Mouse (Mus musculus): ENCODE data around the gene L2hgdh.
A peak's percentile ranks its signal among the peaks of the same experiment; 100 is the strongest.

L2hgdh gene

DNA sequence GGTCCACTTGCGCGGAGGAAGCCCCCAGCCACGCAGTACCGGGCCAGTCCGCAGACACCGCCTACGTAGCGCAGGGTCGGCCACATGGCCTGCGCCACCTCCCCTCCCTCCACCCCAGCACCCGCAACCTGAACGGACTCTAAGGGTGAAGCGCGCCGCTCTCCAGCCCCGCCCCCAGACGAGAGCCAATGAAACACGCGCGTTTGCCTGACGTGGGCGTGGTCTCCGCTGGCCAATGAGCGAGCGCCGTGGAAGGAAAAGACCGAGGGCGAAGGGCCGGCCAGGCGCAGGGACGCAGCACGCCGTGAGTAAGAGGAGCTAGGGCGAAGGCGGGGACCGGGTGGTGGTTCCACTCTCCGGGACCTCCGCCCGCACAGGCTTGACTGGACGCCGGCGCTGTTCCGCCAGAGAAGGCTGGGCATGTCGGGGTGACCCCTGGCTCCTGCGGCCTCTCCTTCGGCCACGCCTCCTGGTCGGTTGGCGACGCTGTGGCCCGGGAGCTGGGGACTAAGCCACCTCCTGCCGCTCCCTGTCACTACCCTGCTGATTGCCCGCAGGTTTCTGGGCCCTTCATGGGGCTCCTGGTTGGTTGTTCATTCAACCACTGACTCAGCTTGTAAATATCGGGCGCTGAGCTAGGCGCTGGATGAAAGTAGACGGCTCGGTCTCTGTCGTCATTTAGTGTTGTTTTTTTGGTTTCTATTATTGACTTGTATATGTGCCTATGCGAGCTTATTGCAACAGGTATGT, at the start of gene L2hgdh, which contains the start of gene Atp5s:
TSS of gene L2hgdh (minus strand) at position 163 of the 750 bp plus-strand sequence.
TSS of gene Atp5s (plus strand) at position 240 of the 750 bp plus-strand sequence.
- peak; percentile 54 for DNase-seq (ENCODE audit: extremely low read depth, low read depth, low spot score)

GRCm38 (mm10) chr12:69768841-69769240, 44.2 kb upstream of the L2hgdh start:
- no peak for DNase-seq (ENCODE audit: extremely low read depth, low read depth, low spot score)

- no peak for DNase-seq (ENCODE audit: extremely low read depth, low read depth, low spot score)
Observed at GRCm38 (mm10) chr12:69767476-69768258, 43.0 kb upstream of the L2hgdh start.

DNA sequence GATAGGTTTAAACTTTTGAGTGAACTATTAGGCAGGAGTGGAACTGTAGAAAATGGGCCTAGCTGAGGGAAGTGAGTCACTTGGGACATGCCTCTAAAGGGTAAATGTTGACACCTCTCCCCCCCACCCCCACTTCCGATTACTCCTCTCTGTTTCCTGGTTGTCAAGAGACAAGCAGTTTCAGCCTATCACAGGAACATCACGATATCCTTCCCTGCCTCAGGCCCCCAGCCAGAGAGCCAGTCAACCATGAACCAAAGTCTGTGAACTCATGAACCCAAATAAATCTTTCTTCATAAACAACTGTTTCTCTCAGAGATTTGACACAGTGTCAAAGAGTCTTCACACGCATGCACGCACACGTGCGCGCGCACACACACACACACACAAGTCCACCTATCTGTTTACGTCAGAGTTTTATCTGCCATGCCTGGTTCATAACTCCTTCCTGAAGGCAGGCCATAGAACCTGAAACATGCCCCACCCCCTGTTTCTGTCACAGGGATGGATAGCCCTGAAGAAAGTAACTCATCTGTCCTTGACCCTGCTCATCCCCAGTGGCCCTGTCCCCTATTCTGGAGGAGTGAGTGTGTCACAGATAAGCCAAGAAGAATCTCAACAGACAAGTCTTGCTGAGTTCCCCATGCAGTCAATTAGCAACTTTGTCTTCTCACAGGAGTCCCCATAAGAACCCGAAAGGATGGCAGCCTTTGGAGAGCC, 41.7 kb upstream of the L2hgdh start:
- no peak for DNase-seq (ENCODE audit: extremely low read depth, low read depth, low spot score)

DNA sequence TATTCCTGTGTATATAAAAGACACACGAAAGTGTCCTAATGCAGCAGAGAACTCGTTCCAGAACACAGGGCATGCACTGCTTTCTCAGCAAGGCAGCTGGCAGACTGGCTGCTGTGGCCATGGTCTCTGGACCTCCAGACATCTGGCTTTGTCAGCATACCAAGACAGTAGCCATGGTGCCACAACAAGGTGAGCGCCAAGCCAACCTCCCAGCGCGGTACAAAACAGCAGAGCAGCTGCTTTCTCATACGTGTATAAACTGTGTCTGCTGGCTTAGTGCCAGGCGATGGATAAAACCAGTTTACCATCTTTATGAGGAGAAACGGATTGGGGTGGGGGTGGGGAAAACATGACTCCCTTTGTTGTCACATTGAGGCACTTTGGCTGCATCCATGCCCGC, 40.9 kb upstream of the L2hgdh start:
- no peak for DNase-seq (ENCODE audit: extremely low read depth, low read depth, low spot score)

DNA sequence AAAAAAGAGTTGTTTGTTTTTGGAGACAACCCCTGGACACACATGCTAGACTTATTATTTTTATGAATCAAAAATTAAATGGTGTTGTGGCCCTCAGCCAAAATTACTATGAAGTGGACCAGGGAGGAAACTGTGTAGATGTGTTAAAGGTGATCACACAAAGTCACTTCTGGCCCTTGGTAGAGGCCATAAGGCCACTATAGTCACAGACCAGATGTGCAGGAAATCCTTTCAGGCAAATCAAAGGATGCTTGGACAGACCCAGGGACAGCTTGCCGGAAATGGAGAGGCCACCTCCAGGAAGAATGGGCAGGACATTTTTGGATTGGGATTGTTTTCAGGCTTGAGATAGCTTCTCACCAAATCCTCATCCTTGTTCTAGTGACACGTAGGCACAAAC, 36.9 kb upstream of the L2hgdh start:
- no peak for DNase-seq (ENCODE audit: extremely low read depth, low read depth, low spot score)

DNA sequence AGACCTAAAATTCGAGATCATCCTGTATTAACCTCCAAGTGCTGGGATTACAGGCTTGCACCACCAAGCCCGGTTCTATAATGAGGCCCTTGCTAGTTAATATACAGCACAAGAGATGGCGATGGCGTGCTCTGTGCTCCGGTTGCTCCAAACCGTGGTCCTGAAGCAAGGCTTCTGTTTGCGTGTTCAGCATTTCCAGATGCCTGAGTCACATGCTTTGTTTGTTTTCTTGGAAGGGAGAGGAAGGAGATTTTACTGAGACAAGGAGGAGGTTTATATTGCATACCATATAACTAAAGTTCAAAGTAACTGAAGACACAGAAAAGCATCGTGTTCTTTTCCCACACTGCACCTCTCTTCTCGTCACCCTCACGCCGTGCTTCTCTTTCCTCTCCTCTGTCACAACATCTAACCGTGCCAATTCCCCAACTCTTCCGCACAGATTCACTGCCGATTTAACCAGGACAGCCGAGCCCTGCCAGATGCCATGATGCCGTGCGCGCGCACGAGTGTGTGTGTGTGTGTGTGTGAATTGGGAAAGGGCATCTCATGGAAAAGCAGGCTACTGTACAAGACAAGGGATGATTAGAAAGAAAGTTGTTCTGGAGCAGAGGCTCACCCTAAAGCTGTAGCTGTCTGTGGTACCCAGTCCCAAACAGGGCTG, 36.2 kb upstream of the L2hgdh start:
- no peak for DNase-seq (ENCODE audit: extremely low read depth, low read depth, low spot score)

DNA sequence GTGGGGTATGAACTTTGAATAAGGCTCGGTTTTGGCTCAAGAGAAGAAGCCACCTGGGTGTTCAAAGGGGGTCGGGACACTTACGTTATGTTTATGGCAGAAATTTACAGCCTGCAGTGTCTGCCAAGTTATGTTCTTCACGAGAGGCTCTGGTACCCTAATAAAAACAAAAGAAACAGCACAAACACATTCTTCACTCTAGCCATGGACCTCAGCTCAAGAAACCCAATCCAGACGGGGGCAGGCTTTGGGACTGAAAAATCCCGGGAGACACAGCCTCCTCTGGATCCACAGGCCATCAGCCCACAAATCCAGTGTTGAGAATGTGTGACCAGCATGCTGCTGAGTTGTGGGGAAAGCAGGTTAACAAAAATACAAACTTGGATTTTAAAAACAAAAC, 35.3 kb upstream of the L2hgdh start:
- DNase-seq (ENCODE audit: extremely low read depth, low read depth, low spot score) = no peak

- no peak for DNase-seq (ENCODE audit: extremely low read depth, low read depth, low spot score)
Observed at GRCm38 (mm10) chr12:69759267-69759885, 34.7 kb upstream of the L2hgdh start.

- no peak for DNase-seq (ENCODE audit: extremely low read depth, low read depth, low spot score)
Observed at GRCm38 (mm10) chr12:69758221-69759185, 33.8 kb upstream of the L2hgdh start.

DNA sequence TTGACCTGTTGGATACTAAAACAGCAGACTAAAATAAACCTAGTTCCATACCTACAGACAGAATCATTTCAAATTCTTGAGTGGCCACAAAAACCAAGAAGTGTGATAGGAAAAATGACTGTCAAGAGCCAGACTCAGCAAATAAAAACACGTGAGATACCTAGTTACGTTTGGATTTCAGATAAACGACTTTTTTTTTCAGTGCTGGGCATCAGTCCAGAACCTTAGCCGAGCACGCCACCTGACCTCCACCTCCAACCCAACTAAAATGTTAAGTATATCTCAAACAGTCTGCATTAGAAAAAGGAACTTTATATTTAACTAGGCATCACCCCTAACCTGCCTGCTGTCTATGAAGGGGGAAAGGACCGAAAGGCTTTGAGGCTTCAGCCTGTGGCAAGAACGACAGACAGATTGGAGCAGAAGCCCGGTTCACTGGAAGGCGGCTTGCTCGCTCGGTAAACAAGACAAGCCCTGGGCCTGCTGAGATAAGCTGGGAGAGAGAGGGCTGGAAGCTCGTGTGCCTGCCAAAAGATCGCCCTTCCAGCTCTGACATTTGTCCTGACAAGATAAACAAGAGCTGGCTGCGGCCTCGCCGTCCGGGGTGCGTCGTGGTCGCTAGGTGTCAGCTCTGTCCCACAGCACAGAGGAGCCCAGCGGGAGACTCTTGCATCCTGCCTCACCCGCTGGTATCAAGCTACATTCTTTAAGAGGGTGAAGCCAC, 32.9 kb upstream of the L2hgdh start:
- peak; percentile 30 for DNase-seq (ENCODE audit: extremely low read depth, low read depth, low spot score)

DNA sequence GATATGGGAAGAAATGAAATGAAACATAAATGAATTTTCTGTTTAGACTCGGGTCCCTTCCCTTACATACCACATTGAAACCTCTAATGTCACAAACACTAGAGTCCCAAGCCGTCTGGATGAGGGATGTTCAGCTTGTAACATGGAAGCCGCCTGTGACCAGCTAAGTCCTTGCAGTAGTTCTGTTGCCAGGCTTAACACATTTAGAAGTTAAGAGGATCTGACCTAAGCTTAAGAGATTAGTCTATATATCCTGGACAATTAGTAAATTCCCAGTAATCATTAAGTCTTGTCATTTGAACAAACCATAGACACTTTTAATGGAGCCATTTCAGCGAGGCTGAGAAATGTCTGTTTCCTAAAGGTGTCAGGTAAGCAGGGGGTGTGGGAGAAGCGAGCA, 31.3 kb upstream of the L2hgdh start:
- DNase-seq (ENCODE audit: extremely low read depth, low read depth, low spot score) = no peak

DNA sequence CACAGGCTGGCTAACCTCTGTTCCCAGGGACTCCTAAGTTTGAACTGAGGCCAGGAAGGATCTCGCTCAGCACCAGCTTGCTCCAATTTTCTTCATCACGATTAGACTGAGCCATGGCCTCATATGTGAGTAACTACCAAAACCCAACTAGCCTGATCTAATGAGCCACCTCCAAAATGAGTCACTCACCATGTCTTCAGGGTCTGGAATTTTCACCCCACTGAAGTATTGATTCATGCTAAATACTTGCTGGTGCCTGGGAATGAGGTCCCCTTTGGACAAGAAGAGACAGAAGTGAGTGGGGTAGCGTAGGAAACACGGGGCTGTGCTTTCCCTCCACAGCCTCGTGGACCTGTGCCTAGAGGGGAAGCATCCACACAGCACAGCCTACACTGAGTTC, 29.3 kb upstream of the L2hgdh start:
- DNase-seq (ENCODE audit: extremely low read depth, low read depth, low spot score) = no peak

- DNase-seq (ENCODE audit: extremely low read depth, low read depth, low spot score) = no peak
Observed at GRCm38 (mm10) chr12:69751864-69752341, 27.2 kb upstream of the L2hgdh start.

DNA sequence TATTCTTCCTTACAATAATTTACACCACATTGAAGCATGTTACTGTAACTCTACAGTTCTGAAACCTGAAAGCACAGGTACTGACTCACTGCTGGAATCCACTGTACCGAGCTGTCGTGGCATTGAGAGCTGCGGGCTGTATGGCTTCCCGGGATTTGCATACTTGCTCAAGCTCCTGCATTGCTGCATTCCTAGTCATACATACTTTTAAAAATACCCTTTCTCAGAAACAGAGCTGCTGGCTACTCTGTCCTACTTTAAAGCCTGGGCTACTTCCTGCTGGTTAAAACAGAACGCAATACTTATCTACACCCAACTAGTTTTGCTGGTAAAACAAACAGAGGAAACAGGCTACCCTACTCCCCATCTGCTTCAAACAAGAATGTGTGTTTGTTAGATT, 19.5 kb upstream of the L2hgdh start:
- no peak for DNase-seq (ENCODE audit: extremely low read depth, low read depth, low spot score)

DNA sequence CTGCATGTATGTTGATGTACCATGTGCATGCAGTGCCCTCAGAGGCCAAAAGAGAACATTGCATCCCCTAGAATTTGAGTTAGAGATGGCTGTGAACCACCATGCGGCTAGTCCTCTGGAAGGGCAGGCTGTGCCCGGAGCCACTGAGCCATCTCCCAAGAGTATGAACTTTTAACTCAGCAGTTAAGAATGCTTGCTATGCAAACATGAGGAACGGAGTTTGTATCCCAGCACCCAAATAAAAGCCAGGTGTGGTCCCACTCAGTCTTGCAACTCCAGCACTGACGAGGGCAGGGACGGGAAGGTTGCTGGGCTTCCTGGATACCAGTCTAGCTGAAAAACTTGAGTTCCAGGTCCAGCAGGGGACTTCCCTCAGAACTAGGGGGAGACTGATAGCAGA, 17.3 kb upstream of the L2hgdh start:
- no peak for DNase-seq (ENCODE audit: extremely low read depth, low read depth, low spot score)

- no peak for DNase-seq (ENCODE audit: extremely low read depth, low read depth, low spot score)
Observed at GRCm38 (mm10) chr12:69733923-69734322, 9.2 kb upstream of the L2hgdh start.

DNA sequence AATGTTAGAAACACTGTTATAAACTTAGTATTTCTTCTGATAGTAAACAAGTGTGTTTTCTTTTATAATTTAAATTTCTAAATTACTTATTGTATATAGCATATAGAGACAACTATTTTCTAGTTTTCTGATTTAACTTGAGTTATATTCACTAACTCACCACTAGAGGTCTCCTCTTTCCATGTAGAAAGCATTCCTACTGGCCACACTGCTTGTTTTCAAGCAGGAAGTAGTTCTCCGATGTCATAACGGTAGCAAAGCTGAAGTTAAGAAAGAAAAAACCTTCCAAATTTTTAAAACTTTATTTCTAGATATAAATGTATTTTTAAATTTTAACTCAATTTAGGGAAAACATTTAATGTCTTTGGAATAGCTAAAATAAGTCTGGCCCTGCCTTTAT, 8.8 kb upstream of the L2hgdh start:
- DNase-seq (ENCODE audit: extremely low read depth, low read depth, low spot score) = no peak

- DNase-seq (ENCODE audit: extremely low read depth, low read depth, low spot score) = no peak
Observed at GRCm38 (mm10) chr12:69732221-69732620, 7.5 kb upstream of the L2hgdh start.
